8 mouse cellular contexts compared by ENCODE assay signal in genomic region chr1:80213826-80214225, GRCm38 (mm10). TPM values are rescaled to one million over a fixed set of nuclear protein-coding genes. Genes with fewer than 3 reads are reported as not detected.
DNase-seq lines count a peak whose midpoint lies in the region; ATAC-seq lines count a peak whose summit lies in the region.

No protein-coding gene starts in this region.

- no peak overlapping the region for H3K27ac ChIP-seq in heart, embryonic 12.5 days (ENCODE audit: poor library complexity, severe bottlenecking)
- no peak overlapping the region for H3K27ac ChIP-seq in forebrain, embryonic 10.5 days

- H3K4me3 ChIP-seq in heart, embryonic 12.5 days, result no peak overlapping the region
- H3K4me3 ChIP-seq in forebrain, embryonic 10.5 days, result no peak overlapping the region

- no peaks in the 10 kb centered on the region for H3K27me3 ChIP-seq in heart, embryonic 12.5 days (replicated peaks)
- H3K27me3 ChIP-seq in forebrain, embryonic 10.5 days (ENCODE audit: poor library complexity, severe bottlenecking), result no peaks in the 10 kb centered on the region

- no peak for ATAC-seq in heart, embryonic 12.5 days (ENCODE audit: insufficient number of reproducible peaks, low FRiP score)

- DNase-seq in heart, adult 18-20 months, result peak; percentile 42 to 87
- peak; percentile 32 for DNase-seq in R1 (ENCODE audit: low read depth, low spot score)
- peak; percentile 50 for DNase-seq in heart, postnatal 4 days
- peak; percentile 44 to 64 for DNase-seq in lung, postnatal 4 days
- no peak for DNase-seq in testis, postnatal 14 days (ENCODE audit: low spot score)
- no peak for DNase-seq in cerebellum, adult 11 months
- DNase-seq in forebrain, embryonic 10.5 days (ENCODE audit: extremely low spot score, low spot score), result no peak

- H3K4me2 ChIP-seq in heart, embryonic 12.5 days, result no peak overlapping the region

- 61% methylated on average over 9 of the region's 9 CpGs for WGBS in heart, embryonic 12.5 days
- WGBS in forebrain, embryonic 10.5 days, result 82% methylated on average over 9 of the region's 9 CpGs

- H3K9ac ChIP-seq in heart, embryonic 12.5 days, result no peak overlapping the region

- 0 out of 2 replicates have a peak, but pooled peaks cover 12% of the 10 kb centered on the region for H3K4me1 ChIP-seq in heart, embryonic 12.5 days (replicated peaks)
- no peaks in the 10 kb centered on the region for H3K4me1 ChIP-seq in forebrain, embryonic 10.5 days

- H3K36me3 ChIP-seq in heart, embryonic 12.5 days, result no peaks in the 10 kb centered on the region
- no peaks in the 10 kb centered on the region for H3K36me3 ChIP-seq in forebrain, embryonic 10.5 days (replicated peaks)

- H3K9me3 ChIP-seq in heart, embryonic 12.5 days (replicated peaks), result no peaks in the 10 kb centered on the region
- H3K9me3 ChIP-seq in forebrain, embryonic 10.5 days, result no peaks in the 10 kb centered on the region

RNA-seq across cellular contexts. Expression of gene Fam124b, which starts 4.4 kb away (rescaled TPM):
- total RNA-seq in heart, adult 18-20 months (2021), result 1 to 10 TPM; 2.8 to 4.1 TPM
- polyA plus RNA-seq in heart, embryonic 12.5 days (2016; fragmentation: Nextera tagmentation; extraction: Ambion mirVana), result 0.11 and 0.31 TPM in 2 replicates
- 1 to 10 TPM; 5.8 to 6.6 TPM for total RNA-seq in heart, postnatal 4 days (2021)
- polyA plus RNA-seq in forebrain, embryonic 10.5 days (2016; fragmentation: Nextera tagmentation; extraction: Ambion mirVana), result 0.31 and 0.32 TPM in 2 replicates

Comparison
In these comparisons a context has a peak if more than half of its experiments do, and no peak if none do; other contexts are left out.
1. DNase-seq: peak in heart, adult 18-20 months (2 of 2), R1 (single experiment), heart, postnatal 4 days (single experiment) and lung, postnatal 4 days (2 of 2); none in testis, postnatal 14 days (single experiment), cerebellum, adult 11 months (single experiment) and forebrain, embryonic 10.5 days (single experiment).